Mouse (Mus musculus) liver, postnatal 0 days (tissue): ENCODE measurements around the gene Cdc42.

Experiments
- CTCF ChIP-seq: sonication (generic); IDR thresholded peaks from 2 replicates; pipeline ENCODE4 v1.5.1; 2016; ENCODE audit warnings: antibody characterized with exemption, low read depth
- EP300 ChIP-seq: IDR thresholded peaks from 2 replicates; pipeline ENCODE4 v1.6.1; 2016; ENCODE audit warnings: antibody characterized with exemption, low read depth, mild to moderate bottlenecking

- TF ChIP-seq CTCF: peak; percentile 32
- no peak for TF ChIP-seq EP300
These were observed 41.3 kb downstream of the Cdc42 start for GRCm38 (mm10) chr4:137316027-137316770.
